Mouse (Mus musculus) adrenal gland, postnatal 14 days (tissue): ENCODE data around the gene Arntl. TPM values are rescaled to one million over a fixed set of nuclear protein-coding genes. Genes with fewer than 3 reads are reported as not detected.

Source experiments
- DNase-seq: peaks from one replicate; pipeline ENCODE4 v3.0.0; 2021; ENCODE audit warnings: mixed read lengths
- total RNA-seq: library from RNA; stranded (reverse); gene quantifications from 2 replicates; pipeline ENCODE4 v1.2.3, GENCODE M21; 2021

The Arntl gene
- total RNA-seq, 1 experiment from 2014 or later: 30.6 TPM

- DNase-seq: no peak
Observed at GRCm38 (mm10) chr7:113208388-113208753, 1.1 kb downstream of the Arntl start.

GRCm38 (mm10) chr7:113210441-113210840 lies 3.2 kb downstream of the Arntl start:
- peak; percentile 79 for DNase-seq

DNA sequence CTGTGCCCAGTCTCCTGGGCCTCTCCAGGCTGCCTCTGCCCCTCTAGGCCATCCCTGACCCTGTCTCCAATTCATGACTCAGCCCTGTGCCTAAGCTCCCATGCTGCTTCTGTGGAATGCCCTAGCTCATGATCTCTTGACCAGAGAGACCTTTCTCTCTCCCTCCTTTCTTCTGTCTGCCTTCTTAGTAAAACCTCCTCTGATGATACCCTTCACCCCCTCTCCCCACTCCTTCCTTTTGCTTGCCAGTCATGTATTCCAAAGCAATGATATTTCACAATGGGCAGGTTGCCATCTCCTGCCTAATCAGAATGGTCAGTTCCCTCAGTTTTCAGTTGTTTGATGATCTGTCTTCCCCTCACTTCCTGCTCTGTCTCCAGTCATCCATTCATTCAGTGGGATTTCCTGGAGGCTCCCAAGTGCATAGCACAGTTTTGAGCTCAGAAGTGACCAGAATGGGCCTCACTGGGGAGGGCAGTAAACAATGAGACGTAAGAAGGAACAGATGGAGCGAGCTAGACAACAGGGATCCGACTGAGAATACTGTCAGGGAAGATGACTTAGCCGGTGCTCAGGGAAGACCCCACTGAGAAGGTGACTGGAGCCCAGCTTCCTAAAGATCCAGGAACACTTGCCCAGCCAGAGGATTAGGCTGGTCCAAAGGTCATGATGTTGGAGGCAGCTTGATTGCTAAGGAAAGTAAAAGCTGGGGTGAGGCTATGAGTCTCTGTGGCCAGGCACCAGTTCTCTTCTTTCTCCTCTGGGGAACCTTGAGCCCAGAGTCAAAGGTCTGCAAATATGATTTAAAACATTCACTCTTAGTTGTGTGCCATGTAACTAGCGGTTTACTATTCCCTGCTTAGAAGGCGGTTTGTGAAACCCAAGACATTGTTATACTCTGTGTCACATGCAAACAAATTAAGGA lies 7.2 kb downstream of the Arntl start:
- no peak for DNase-seq

DNA sequence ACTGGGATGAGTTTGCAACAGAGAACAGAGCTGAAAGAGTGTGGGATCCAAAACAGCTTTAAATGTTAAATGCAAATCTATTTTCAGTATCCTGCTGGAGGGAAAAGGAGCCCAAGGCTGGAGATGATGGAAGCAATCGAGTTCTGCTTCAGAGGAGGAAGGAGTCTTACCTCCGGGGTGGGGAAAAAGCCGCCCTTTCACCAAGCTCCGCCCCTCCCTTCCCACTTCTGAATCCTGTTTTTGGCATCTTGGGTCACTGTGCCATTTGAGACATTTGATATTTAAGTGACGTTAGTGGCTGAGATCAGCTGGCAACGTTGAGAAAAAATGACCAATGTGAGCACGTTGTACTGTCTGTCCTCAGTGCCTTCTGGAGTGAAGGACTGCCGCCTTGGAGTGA lies 8.9 kb downstream of the Arntl start:
- peak; percentile 31 for DNase-seq

DNA sequence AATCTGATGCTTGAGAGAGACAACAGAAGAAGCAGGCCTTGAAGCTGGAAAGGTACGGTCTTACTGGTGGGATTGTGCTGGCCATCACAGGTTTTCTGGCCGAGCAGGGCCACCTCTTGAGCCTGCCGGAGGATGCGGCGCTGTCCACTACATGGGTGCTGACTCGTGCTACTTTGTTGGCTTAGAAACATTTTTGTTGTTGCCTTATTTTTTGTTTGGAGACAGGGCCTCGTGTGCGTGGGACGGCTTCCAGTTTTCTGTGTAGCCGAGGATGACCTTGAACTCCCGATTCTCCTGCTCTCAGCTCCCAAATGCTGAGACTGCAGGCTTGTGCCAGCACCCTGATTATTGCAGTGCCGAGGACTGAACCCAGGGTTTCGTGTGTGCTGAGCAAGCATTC lies 12.2 kb downstream of the Arntl start:
- peak; percentile 63 for DNase-seq

DNA sequence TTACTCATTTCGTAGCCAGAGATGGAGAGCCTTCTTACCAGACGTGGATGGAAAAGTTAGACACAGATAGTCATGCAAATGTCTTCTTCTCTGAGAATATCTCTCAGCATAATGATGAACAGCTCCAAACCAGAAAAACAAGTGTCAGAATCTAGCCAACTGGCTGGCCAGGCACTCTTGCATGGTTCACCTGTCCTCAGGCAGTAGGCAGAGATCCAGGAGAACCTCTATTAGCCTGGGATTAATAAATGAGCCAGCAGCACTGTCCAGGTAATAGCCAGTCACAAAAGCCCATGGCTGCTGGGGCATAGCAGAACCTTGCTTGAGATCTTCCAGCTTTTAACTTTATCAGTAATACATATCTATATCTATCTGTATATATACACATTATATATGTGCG lies 12.6 kb downstream of the Arntl start:
- no peak for DNase-seq

GRCm38 (mm10) chr7:113220691-113221238 lies 13.5 kb downstream of the Arntl start:
- no peak for DNase-seq

- DNase-seq: no peak
Observed at GRCm38 (mm10) chr7:113222821-113223220, 15.6 kb downstream of the Arntl start.

DNA sequence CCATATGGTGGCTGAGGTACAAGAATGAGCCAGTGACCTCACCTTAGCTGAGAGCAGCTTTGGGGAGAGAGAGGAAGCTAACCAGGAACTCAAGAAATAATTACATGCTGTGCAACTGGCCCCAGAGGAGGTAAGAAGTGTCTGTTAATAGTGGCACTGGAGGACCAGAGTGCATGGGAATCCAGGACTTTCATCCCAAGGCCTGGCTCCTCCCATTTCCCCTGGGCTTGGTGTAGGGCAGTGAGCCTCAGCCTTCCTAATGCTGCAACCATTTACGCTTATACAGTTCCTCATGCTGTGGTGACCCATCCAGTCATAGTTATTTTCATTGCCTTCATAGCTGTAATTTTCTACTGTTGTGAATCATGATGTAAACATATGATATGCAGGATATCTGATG lies 17.4 kb downstream of the Arntl start:
- no peak for DNase-seq

DNA sequence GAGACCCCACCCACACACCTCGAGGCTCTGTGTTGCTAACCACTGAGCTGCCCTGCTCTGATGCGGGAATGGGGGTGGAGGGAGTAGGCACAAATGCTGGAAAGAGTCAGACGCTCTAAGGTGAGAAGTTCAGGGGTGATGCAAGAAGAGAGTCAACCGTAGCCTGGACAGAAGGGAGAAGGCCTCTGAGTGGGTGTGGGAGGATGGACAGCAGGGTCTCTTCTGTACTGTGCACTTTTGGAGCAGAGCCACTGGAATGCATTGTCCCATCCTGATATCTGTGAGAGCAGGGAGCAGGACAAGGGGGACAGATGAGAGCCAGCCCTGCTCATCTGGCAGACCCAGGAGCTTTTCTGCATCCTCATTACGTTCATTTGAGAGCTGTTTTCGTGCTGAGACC lies 21.2 kb downstream of the Arntl start:
- no peak for DNase-seq

GRCm38 (mm10) chr7:113236135-113236534 lies 28.9 kb downstream of the Arntl start:
- no peak for DNase-seq

- DNase-seq: no peak
Observed at GRCm38 (mm10) chr7:113238365-113238764, 31.1 kb downstream of the Arntl start.

DNA sequence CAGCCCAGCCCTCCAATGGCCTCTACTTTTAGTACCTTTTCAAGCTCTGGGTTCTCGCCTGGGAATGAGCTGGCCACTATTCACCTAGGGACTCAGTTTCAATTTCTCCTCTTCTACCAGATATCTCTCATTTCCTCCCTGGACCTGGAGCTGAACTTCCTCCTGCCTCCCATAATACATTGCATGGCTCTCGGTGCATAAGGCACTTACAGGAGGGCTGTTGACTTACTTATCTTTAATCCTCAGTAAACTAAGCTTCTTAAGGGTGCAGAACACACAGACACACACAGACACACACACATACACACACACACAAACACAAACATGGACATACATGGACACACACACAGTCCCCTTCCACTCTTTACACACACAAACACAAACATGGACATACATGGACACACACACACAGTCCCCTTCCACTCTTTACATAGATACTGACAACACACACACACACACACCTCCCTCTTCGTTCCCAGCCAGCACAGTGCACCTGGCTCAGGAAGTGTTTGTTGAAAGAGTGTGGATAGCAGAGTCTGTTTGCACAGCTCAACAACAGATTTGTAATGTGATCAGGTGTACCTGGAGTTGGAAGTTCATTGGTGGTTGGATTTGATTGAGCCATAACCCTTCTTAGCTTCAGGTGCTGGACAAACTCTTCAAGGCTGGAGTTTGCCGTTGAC lies 32.3 kb downstream of the Arntl start:
- DNase-seq: no peak

- DNase-seq: no peak
Observed at GRCm38 (mm10) chr7:113240438-113240837, 33.2 kb downstream of the Arntl start.

GRCm38 (mm10) chr7:113241901-113242661 lies 34.8 kb downstream of the Arntl start:
- peak; percentile 63 for DNase-seq

DNA sequence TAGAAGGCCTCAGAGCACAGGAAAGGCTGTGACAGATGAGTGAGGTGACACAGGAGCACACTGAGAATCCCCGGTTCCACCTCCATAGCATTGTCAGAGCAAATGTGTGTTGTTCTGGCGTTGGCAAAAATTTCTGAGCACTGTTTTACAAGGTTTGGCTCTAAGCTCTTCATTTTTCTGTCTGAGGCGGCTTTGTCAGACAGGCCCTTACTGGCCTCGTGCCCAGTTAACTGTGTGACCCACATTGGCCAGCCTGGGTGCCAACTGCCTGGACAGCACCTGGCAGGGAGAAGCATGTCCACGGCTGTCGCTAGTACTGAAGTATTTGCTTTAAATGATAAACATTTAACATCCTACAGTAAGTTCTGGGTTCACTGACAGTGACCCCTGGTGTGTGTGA lies 35.4 kb downstream of the Arntl start:
- peak; percentile 89 for DNase-seq

- no peak for DNase-seq
Observed at GRCm38 (mm10) chr7:113245144-113245543, 37.9 kb downstream of the Arntl start.

DNA sequence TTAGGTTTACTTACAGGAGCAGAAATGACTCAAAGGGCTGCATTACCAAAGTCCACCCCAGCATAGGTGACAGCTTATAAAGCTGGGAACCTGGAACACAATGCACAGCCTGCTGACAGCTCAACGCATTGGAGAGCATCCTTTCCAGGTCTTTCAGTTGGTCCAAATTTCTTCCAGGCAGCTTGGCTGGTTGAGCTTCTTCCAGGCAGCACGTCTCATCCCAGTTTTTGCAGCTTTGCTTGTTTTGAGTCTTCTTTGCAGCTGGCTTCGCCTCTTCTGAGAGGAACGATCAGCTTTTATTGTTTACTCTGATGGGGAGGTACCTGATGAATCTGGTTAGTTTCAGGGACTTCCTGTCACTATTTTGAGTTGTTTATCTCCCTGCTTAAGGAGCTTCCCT lies 39.2 kb downstream of the Arntl start:
- no peak for DNase-seq

GRCm38 (mm10) chr7:113247167-113247566 lies 39.9 kb downstream of the Arntl start:
- DNase-seq: no peak

DNA sequence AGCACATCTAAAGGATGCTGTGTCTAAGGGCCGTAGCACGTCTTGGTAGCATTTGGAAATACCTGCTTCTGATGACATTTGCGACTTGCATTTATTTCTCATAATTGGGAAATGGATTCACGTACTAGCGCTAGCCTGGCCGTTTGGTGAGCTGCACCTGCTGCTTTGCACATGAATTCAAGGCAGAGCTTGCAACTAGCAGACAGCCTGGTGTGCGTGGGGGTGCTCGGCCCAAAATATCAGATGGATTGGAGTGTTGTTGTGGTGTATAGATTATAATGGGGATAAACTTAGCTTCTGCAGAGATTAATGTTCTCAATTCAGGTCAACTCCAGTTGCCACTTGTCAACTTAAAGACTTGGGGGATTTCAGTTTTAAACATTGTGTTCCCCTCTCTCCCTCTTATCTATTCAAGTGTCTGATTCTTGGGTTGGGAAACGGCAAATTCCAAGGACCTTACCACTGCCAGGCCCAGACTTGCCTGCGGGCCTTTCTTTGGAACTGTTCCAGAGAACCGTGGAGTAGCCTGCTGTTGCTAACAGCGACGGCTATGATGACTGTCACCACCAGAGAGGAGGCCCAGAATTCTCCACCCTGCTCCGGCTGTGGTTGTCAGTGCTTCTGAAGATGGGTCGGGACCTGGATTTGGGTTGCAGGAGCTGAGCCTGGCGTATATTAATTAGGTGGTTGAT lies 42.0 kb downstream of the Arntl start:
- DNase-seq: peak; percentile 79

DNA sequence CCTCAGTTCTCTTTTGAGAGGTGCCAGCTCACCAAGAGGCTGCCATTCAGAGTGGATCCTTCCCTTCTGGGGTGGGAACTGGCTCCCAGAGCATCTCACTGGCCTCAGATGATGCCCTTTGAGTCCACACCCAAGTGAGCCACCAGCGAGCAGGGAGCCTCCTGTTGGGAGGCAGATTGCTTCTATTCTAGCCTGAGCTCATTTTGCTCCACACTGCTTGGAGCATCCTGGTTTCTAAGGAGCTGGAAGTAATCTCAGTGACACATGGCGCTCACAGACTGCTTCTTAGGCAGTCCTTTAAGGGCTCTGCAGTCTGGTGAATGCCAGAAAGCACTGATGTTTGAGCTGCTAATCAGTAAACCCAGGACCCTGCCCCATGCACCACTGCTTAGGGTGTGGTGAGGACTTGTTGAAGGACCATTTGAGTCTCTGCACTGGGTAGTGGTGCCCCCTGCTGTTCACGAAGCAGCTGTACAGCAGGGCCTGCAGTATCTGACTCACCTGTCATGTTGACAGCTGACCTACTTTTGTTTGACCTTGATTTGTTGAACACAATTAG lies 43.2 kb downstream of the Arntl start:
- peak; percentile 82 for DNase-seq

- DNase-seq: peak; percentile 69
Observed at GRCm38 (mm10) chr7:113251001-113251400, 43.7 kb downstream of the Arntl start.
